Mouse (Mus musculus): ENCODE data around the gene Med13l.
A peak's percentile ranks its signal among the peaks of the same experiment; 100 is the strongest.

The Med13l gene

GRCm38 (mm10) chr5:118797811-118798210 is 237.3 kb downstream of the Med13l start:
- DNase-seq (ENCODE audit: extremely low spot score), result no peak

GRCm38 (mm10) chr5:118801592-118801991 is 241.1 kb downstream of the Med13l start:
- no peak for DNase-seq (ENCODE audit: extremely low spot score)

- DNase-seq (ENCODE audit: extremely low spot score), result no peak
These were observed 241.6 kb downstream of the Med13l start for GRCm38 (mm10) chr5:118802036-118802435.

GRCm38 (mm10) chr5:118808946-118809345 is 248.5 kb downstream of the Med13l start:
- DNase-seq (ENCODE audit: extremely low spot score), result no peak

GRCm38 (mm10) chr5:118809588-118809987 is 249.1 kb downstream of the Med13l start:
- no peak for DNase-seq (ENCODE audit: extremely low spot score)

GRCm38 (mm10) chr5:118811690-118812089 is 251.2 kb downstream of the Med13l start:
- DNase-seq (ENCODE audit: extremely low spot score), result no peak

- no peak for DNase-seq (ENCODE audit: extremely low spot score)
These were observed 251.9 kb downstream of the Med13l start for GRCm38 (mm10) chr5:118812421-118812820.

- DNase-seq (ENCODE audit: extremely low spot score), result no peak
These were observed 252.5 kb downstream of the Med13l start for GRCm38 (mm10) chr5:118812947-118813401.

GRCm38 (mm10) chr5:118814052-118814451 is 253.6 kb downstream of the Med13l start:
- DNase-seq (ENCODE audit: extremely low spot score), result peak; percentile 63
